Mouse (Mus musculus) G1E-ER4 (cell line): Measurements from ENCODE around the gene Arhgef3. TPM values are rescaled to one million over a fixed set of nuclear protein-coding genes. Genes with fewer than 3 reads are reported as not detected.

Source experiments
- GATA1 ChIP-seq: IDR thresholded peaks from one replicate; pipeline ENCODE4 v1.8.0; 2012; ENCODE audit warnings: low read length, inconsistent platforms
- polyA plus RNA-seq: library from polyadenylated mRNA; stranded (reverse); fragments of >175 nt; gene quantifications from 2 replicates; pipeline ENCODE4 v1.2.3, GENCODE M21; 2012

Gene Arhgef3
- polyA plus RNA-seq, 1 experiment, result 0.02 TPM

GRCm38 (mm10) chr14:27192450-27192849, 77.8 kb downstream of the Arhgef3 start:
- TF ChIP-seq GATA1, result no peak

GRCm38 (mm10) chr14:27196980-27197379, 82.3 kb downstream of the Arhgef3 start:
- no peak for TF ChIP-seq GATA1

GRCm38 (mm10) chr14:27198490-27199089, 83.9 kb downstream of the Arhgef3 start:
- TF ChIP-seq GATA1, result no peak

- no peak for TF ChIP-seq GATA1
Measured at GRCm38 (mm10) chr14:27199119-27199518, 84.4 kb downstream of the Arhgef3 start.

GRCm38 (mm10) chr14:27199870-27200269, 85.2 kb downstream of the Arhgef3 start:
- no peak for TF ChIP-seq GATA1

- TF ChIP-seq GATA1, result no peak
Measured at GRCm38 (mm10) chr14:27200743-27201576, 86.3 kb downstream of the Arhgef3 start.

GRCm38 (mm10) chr14:27201824-27202223, 87.1 kb downstream of the Arhgef3 start:
- TF ChIP-seq GATA1, result no peak

- no peak for TF ChIP-seq GATA1
Measured at GRCm38 (mm10) chr14:27204704-27205103, 90.0 kb downstream of the Arhgef3 start.

GRCm38 (mm10) chr14:27206443-27206842, 91.7 kb downstream of the Arhgef3 start:
- TF ChIP-seq GATA1, result no peak

GRCm38 (mm10) chr14:27209542-27209941, 94.8 kb downstream of the Arhgef3 start:
- TF ChIP-seq GATA1, result no peak

GRCm38 (mm10) chr14:27211743-27212445, 97.2 kb downstream of the Arhgef3 start:
- TF ChIP-seq GATA1, result no peak

- TF ChIP-seq GATA1, result no peak
Measured at GRCm38 (mm10) chr14:27214232-27214631, 99.5 kb downstream of the Arhgef3 start.

GRCm38 (mm10) chr14:27219668-27220067, 105.0 kb downstream of the Arhgef3 start:
- no peak for TF ChIP-seq GATA1

GRCm38 (mm10) chr14:27220297-27220696, 105.6 kb downstream of the Arhgef3 start:
- no peak for TF ChIP-seq GATA1

GRCm38 (mm10) chr14:27224636-27225035, 109.9 kb downstream of the Arhgef3 start:
- TF ChIP-seq GATA1, result no peak

GRCm38 (mm10) chr14:27226288-27226687, 111.6 kb downstream of the Arhgef3 start:
- no peak for TF ChIP-seq GATA1
